Mouse (Mus musculus) spleen, adult 2 months (tissue): ENCODE measurements around the gene Stt3b. TPM values are rescaled to one million over a fixed set of nuclear protein-coding genes. Genes with fewer than 3 reads are reported as not detected.

Source experiments
- DNase-seq, 2 experiments: peaks; one replicate each; pipeline versions ENCODE4 v3.0.0 to v3.0.0-alpha.2; 2012 to 2021; ENCODE audit warnings: low spot score in 2 of 2, low read depth in 1 of 2
- H3K27ac ChIP-seq: fragments of 200-500 bp; 2 replicates; pipeline ENCODE4 v1.5.1; 2012; ENCODE audit warnings: low read length, inconsistent platforms; ENCODE audit not compliant: insufficient read depth
- H3K27me3 ChIP-seq: fragments of 200-500 bp; 2 replicates; pipeline ENCODE4 v1.6.1; 2012; ENCODE audit warnings: mild to moderate bottlenecking, moderate library complexity, low read length, inconsistent platforms; ENCODE audit not compliant: control insufficient read depth, insufficient read depth
- H3K36me3 ChIP-seq: fragments of 200-500 bp; 2 replicates; pipeline ENCODE4 v1.6.1; 2012; ENCODE audit warnings: mild to moderate bottlenecking, low read length, inconsistent platforms; ENCODE audit not compliant: control insufficient read depth, insufficient read depth
- H3K4me1 ChIP-seq: fragments of 200-500 bp; 2 replicates; pipeline ENCODE4 v1.6.1; 2011; ENCODE audit warnings: inconsistent platforms; ENCODE audit not compliant: control insufficient read depth, insufficient read depth, insufficient read length
- H3K4me3 ChIP-seq: fragments of 200-500 bp; 2 replicates; pipeline ENCODE4 v1.5.1; 2011; ENCODE audit warnings: mild to moderate bottlenecking, inconsistent platforms; ENCODE audit not compliant: insufficient read depth, insufficient read length; ENCODE audit errors: extremely low read depth
- CTCF ChIP-seq: fragments of 200-500 bp; IDR thresholded peaks from 2 replicates; pipeline ENCODE4 v1.5.1; 2011; ENCODE audit warnings: mild to moderate bottlenecking, inconsistent platforms; ENCODE audit not compliant: insufficient read depth, insufficient read length, insufficient replicate concordance; ENCODE audit errors: extremely low read depth
- POLR2A ChIP-seq: fragments of 200-500 bp; IDR thresholded peaks from 2 replicates; pipeline ENCODE4 v1.6.1; 2011; ENCODE audit warnings: low read depth, low read length, inconsistent platforms
- WGBS: fragments of 180-500 bp; shearing (Covaris S2); methylation state at CpG from one replicate; pipeline ENCODE4 v1.1.7; 2018; 5-methylcytosine and 5-hydroxymethylcytosine counted together
- polyA plus RNA-seq: library from polyadenylated mRNA; depleted of rRNA; stranded (reverse); fragments of >200 nt; gene quantifications from 2 replicates; pipeline ENCODE4 v1.2.3, GENCODE M21; 2012

The Stt3b gene
- polyA plus RNA-seq, 1 experiment, result 33.5 TPM

DNA sequence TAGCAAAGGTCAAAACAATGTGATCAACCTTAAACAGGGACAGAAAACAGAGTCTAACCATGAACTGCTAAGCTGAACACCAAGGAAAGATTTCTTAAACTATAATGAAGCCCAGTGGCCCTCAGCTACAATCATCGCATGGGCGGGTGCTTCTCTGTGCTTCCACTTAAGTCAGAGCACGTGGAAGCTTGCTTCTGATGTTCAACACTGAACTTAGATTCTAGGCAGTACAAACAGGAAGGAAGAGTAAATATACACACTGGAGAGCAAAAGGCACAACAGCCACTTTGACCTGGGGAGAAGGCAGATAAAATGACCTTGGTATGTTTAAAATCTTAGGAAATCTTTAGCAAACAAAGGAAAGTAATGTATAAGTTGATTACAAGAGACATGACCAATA, 38.7 kb downstream of the Stt3b start:
- H3K27ac ChIP-seq, result no peak overlapping the region
- no peak for DNase-seq
- 84% methylated on average over 3 of the region's 3 CpGs for WGBS
- no peaks in the 10 kb centered on the region for H3K4me1 ChIP-seq
- H3K27me3 ChIP-seq, result no peaks in the 10 kb centered on the region
- peaks cover 17% of the 10 kb centered on the region for H3K36me3 ChIP-seq
- TF ChIP-seq CTCF (no peak), POLR2A (no peak)
- no peak overlapping the region for H3K4me3 ChIP-seq

- H3K4me1 ChIP-seq, result no peaks in the 10 kb centered on the region
- no peak for DNase-seq
- no peaks in the 10 kb centered on the region for H3K27me3 ChIP-seq
- peaks cover 14% of the 10 kb centered on the region for H3K36me3 ChIP-seq
- H3K4me3 ChIP-seq, result no peak overlapping the region
- H3K27ac ChIP-seq, result no peak overlapping the region
- TF ChIP-seq POLR2A (no peak), CTCF (no peak)
- 86% methylated on average over 5 of the region's 5 CpGs for WGBS
Measured at GRCm38 (mm10) chr9:115261896-115262295, 48.3 kb downstream of the Stt3b start.

GRCm38 (mm10) chr9:115261456-115261855, 48.8 kb downstream of the Stt3b start:
- DNase-seq, result no peak
- no peak overlapping the region for H3K4me3 ChIP-seq
- no peak overlapping the region for H3K27ac ChIP-seq
- no peaks in the 10 kb centered on the region for H3K4me1 ChIP-seq
- no peaks in the 10 kb centered on the region for H3K27me3 ChIP-seq
- TF ChIP-seq POLR2A, result no peak
- TF ChIP-seq CTCF, result no peak
- whole genome bisulfite sequencing, result 66% methylated on average over 8 of the region's 8 CpGs
- peaks cover 17% of the 10 kb centered on the region for H3K36me3 ChIP-seq

GRCm38 (mm10) chr9:115260464-115260863, 49.8 kb downstream of the Stt3b start:
- no peak for TF ChIP-seq CTCF
- TF ChIP-seq POLR2A, result no peak
- 89% methylated on average over 7 of the region's 7 CpGs for WGBS
- H3K27me3 ChIP-seq, result no peaks in the 10 kb centered on the region
- H3K36me3 ChIP-seq, result peaks cover 22% of the 10 kb centered on the region
- DNase-seq, result no peak
- H3K4me1 ChIP-seq, result no peaks in the 10 kb centered on the region
- no peak overlapping the region for H3K4me3 ChIP-seq
- no peak overlapping the region for H3K27ac ChIP-seq

- no peak for DNase-seq
- H3K27ac ChIP-seq, result no peak overlapping the region
- TF ChIP-seq POLR2A, result no peak
- no peak for TF ChIP-seq CTCF
- H3K4me1 ChIP-seq, result no peaks in the 10 kb centered on the region
- H3K27me3 ChIP-seq, result no peaks in the 10 kb centered on the region
- peaks cover 20% of the 10 kb centered on the region for H3K36me3 ChIP-seq
- no peak overlapping the region for H3K4me3 ChIP-seq
- WGBS, result 96% methylated on average over 4 of the region's 4 CpGs
Measured at GRCm38 (mm10) chr9:115259866-115260265, 50.4 kb downstream of the Stt3b start.

- DNase-seq, result no peak
- 85% methylated on average over 6 of the region's 6 CpGs for WGBS
- Histone ChIP-seq H3K4me1 (no peaks in the 10 kb centered on the region), H3K27me3 (no peaks in the 10 kb centered on the region), H3K4me3 (no peak overlapping the region), H3K36me3 (peaks cover 27% of the 10 kb centered on the region), H3K27ac (no peak overlapping the region)
- TF ChIP-seq CTCF (no peak), POLR2A (no peak)
Measured at GRCm38 (mm10) chr9:115257733-115258286, 52.4 kb downstream of the Stt3b start.

DNA sequence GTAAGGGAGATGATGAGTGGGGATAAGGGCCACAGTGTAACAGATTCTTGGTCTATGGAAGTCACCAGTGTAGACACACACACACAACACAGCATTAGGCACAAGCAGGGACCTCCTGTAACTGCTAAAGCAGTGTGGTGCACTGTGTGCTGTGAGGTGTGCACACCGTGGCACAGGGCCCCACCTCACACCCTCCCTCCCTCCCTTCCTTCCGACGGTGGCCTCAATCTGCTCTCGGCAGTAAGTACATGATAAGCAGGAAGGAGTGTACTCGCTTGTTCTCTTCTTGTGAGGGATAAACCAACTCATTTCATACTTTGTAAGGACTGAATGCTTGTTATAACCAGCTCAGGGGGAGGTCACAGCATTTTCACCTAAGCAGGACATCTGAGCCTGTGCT, 61.1 kb downstream of the Stt3b start:
- no peak overlapping the region for H3K27ac ChIP-seq
- no peak for DNase-seq
- H3K4me1 ChIP-seq, result no peaks in the 10 kb centered on the region
- H3K4me3 ChIP-seq, result no peak overlapping the region
- TF ChIP-seq CTCF (no peak), POLR2A (no peak)
- 72% methylated on average over 5 of the region's 5 CpGs for WGBS
- peaks cover 63% of the 10 kb centered on the region for H3K36me3 ChIP-seq
- no peaks in the 10 kb centered on the region for H3K27me3 ChIP-seq
